Mouse (Mus musculus) heart, embryonic 14.5 days (tissue): ENCODE results near the gene Tbxas1. TPM values are rescaled to one million over a fixed set of nuclear protein-coding genes. Genes with fewer than 3 reads are reported as not detected.
A peak's percentile ranks its signal among the peaks of the same experiment; 100 is the strongest.

Experiments
- ATAC-seq: fragments of 200-750 bp; cut with Nextera tagmentation; 2 replicates; pipeline ENCODE4 v1.8.0; 2017; ENCODE audit warnings: low read depth, moderate TSS enrichment; ENCODE audit not compliant: insufficient number of reproducible peaks, insufficient read depth, low FRiP score
- H3K27ac ChIP-seq, 2 experiments: fragments of 200-500 bp in 1 of 2; fragments of 300-500 bp in 1 of 2; sonication (generic) in 1 of 2; replicated peaks in 1 of 2; 2 replicates each; pipeline ENCODE4 v1.5.1; 2012 to 2014; ENCODE audit warnings: low read depth in 2 of 2, low read length in 2 of 2, control low read depth in 1 of 2, mild to moderate bottlenecking in 1 of 2, mixed read lengths in 1 of 2; ENCODE audit not compliant: control insufficient read depth in 1 of 2, insufficient read depth in 1 of 2
- H3K27me3 ChIP-seq: fragments of 300-500 bp; sonication (generic); 2 replicates; pipeline ENCODE4 v1.6.1; 2014; ENCODE audit warnings: mild to moderate bottlenecking, low read length, control low read depth; ENCODE audit not compliant: control insufficient read depth, insufficient read depth
- H3K36me3 ChIP-seq: fragments of 300-500 bp; sonication (generic); 2 replicates; pipeline ENCODE4 v1.6.1; 2014; ENCODE audit warnings: mild to moderate bottlenecking, control low read depth, low read length, mixed read lengths; ENCODE audit not compliant: control insufficient read depth, insufficient read depth
- H3K4me1 ChIP-seq, 2 experiments: fragments of 200-500 bp in 1 of 2; fragments of 300-500 bp in 1 of 2; sonication (generic) in 1 of 2; 2 replicates each; pipeline ENCODE4 v1.6.1; 2012 to 2014; ENCODE audit warnings: low read length in 2 of 2, control low read depth in 1 of 2, mixed read lengths in 1 of 2; ENCODE audit not compliant: control insufficient read depth in 2 of 2, insufficient read depth in 2 of 2
- H3K4me2 ChIP-seq: fragments of 300-500 bp; sonication (generic); 2 replicates; pipeline ENCODE4 v1.6.1; 2014; ENCODE audit warnings: mild to moderate bottlenecking, low read length
- H3K4me3 ChIP-seq, 2 experiments: fragments of 200-500 bp in 1 of 2; fragments of 300-500 bp in 1 of 2; sonication (generic) in 1 of 2; 2 replicates each; pipeline ENCODE4 v1.5.1; 2012 to 2014; ENCODE audit warnings: low read length in 2 of 2, mild to moderate bottlenecking in 2 of 2, control low read depth in 1 of 2, low read depth in 1 of 2, moderate library complexity in 1 of 2; ENCODE audit not compliant: control insufficient read depth in 1 of 2, insufficient read depth in 1 of 2
- H3K9ac ChIP-seq: fragments of 300-500 bp; sonication (generic); 2 replicates; pipeline ENCODE4 v1.6.1; 2014; ENCODE audit warnings: mild to moderate bottlenecking, low read length
- H3K9me3 ChIP-seq: fragments of 300-500 bp; sonication (generic); 2 replicates; pipeline ENCODE4 v1.6.1; 2016; ENCODE audit warnings: low read length, control low read depth; ENCODE audit not compliant: control insufficient read depth
- WGBS: fragments of 180-500 bp; shearing (Covaris S2); extraction: QIAGEN DNeasy Blood & Tissue Kit; methylation state at CpG from one replicate; pipeline ENCODE4 v1.1.7; 2014; 5-methylcytosine and 5-hydroxymethylcytosine counted together
- polyA plus RNA-seq: library from polyadenylated mRNA; unstranded; fragments of >200 nt; fragmentation: Nextera tagmentation; extraction: Ambion mirVana; gene quantifications from 2 replicates; pipeline ENCODE4 v1.2.1, GENCODE M21; 2014

The Tbxas1 gene
- polyA plus RNA-seq, 1 experiment from 2014 or later: 1.5 TPM

DNA sequence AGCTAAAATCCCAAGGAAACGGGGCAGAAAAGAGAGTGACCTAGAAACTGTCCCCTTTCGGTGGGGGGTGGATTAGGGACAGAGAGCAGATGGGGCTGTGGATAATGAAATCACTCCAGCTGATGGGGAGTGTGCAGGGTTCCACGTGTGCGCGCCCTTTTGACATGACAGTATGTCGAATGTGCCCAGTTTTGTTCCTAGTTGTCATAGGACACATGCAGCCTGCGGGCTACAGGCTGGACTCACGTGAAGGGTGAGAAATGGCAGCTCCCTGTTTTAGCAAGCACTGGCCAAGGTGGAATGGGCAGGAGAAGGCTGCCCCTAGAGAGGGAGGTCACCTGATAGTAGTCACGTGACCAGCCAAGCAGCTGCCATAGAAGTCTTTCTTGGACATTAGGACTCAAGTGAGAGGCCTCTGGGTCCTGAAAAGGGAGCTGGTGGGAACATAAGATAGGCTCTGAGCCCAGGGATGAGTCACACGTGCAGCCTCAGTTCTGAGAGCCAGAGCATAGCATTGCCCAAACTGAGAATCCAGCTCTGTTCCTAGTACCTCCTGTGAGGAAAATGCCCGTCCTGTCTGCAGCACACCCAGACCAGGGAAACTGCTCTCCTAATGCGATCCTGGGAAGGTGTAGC lies 85.7 kb downstream of the Tbxas1 start:
- Histone ChIP-seq H3K4me1 (peaks cover 13 to 20% of the 10 kb centered on the region in 2 experiments), H3K4me3 (no peak overlapping the region), H3K27me3 (no peaks in the 10 kb centered on the region), H3K4me2 (peak overlapping the region; percentile 28; the same call in 1 of the 2 replicates), H3K27ac (peak overlapping the region; percentile 26 to 59; a peak in 1 of 4 replicates), H3K36me3 (no peaks in the 10 kb centered on the region), H3K9ac (no peak overlapping the region), H3K9me3 (no peaks in the 10 kb centered on the region)
- WGBS: 43% methylated on average over 12 of the region's 12 CpGs
- ATAC-seq: peak; percentile 69

DNA sequence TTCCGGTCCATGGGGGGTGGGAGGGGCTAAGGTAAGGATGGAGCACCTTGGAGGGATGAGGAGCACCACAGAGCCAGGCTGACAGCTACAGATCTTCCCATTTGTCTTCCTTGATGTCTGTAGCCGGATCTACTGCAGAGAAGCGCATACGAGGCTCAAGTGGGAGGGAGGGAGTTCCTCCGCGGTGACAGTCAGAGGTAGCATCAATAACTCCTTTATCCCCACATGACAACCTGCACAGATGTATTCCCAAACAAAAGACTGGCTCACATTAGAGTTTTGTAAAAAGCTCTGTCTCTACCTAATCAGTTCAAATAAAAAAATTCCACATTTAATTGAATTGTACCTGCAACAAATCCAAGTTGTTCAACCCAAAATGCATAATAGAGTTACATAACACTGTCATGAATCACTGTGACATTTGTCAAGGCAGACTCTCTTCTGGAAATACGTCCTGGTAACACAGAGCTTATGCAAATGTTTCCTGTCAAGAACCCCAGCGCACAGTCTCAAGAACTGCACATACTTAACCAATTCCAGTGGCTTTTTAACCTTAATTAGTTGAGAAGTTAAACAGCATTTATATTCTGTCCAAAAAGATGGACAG lies 86.3 kb downstream of the Tbxas1 start:
- no peaks in the 10 kb centered on the region for H3K9me3 ChIP-seq
- H3K4me1 ChIP-seq: peaks cover 13 to 20% of the 10 kb centered on the region in 2 experiments
- no peak overlapping the region for H3K9ac ChIP-seq
- 54% methylated on average over 8 of the region's 8 CpGs for WGBS
- no peak overlapping the region for H3K4me3 ChIP-seq
- H3K27me3 ChIP-seq: no peaks in the 10 kb centered on the region
- H3K4me2 ChIP-seq: 0 out of 2 replicates have a peak overlapping the region, but pooled peaks have one; percentile 28
- peak overlapping the region; percentile 26 to 59; a peak in 1 of 4 replicates for H3K27ac ChIP-seq
- no peaks in the 10 kb centered on the region for H3K36me3 ChIP-seq
- ATAC-seq: no peak

DNA sequence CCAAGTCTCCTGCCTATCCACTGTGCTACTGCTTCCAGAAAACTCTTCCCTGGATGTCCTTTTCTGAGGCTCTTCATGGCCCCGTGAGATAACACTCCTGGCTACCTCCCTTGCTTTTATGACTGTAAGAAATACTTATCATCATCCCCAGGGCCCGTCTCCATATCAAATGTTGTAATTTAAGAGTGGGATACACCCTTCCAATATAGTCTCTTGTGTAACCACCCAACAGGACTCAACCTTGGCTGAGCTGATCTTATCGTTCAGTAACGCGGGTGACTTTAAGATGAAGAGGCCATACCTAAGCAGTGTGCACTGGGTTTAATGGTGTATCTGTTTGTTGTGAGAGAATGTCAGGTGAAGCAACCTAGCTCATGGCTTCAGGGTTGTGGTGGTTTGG lies 91.6 kb downstream of the Tbxas1 start:
- no peaks in the 10 kb centered on the region for H3K9me3 ChIP-seq
- 84% methylated on average over 5 of the region's 5 CpGs for WGBS

DNA sequence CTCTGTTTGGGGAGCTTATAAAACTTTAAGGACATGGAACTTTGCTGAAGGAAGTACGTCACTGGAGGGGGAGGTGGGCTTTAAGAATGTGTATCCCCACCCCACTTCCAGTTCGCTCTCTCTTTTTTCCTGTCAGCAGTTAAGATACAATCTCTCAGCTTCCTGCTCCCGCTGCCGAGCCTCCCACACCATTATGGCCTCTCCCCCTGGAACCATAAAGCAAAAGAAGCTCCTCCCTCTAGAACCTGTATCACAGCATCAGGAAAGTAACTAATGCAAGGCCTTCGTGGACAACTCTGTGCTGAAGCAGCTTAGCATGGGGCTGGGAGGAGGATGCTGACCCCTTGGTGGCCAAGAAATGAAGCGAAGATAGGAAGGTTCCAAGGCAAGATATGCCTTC lies 92.1 kb downstream of the Tbxas1 start:
- H3K27ac ChIP-seq: no peak overlapping the region
- H3K9ac ChIP-seq: no peak overlapping the region
- no peaks in the 10 kb centered on the region for H3K9me3 ChIP-seq
- H3K4me3 ChIP-seq: no peak overlapping the region
- H3K4me2 ChIP-seq: no peak overlapping the region
- no peaks in the 10 kb centered on the region for H3K27me3 ChIP-seq
- H3K36me3 ChIP-seq: no peaks in the 10 kb centered on the region
- H3K4me1 ChIP-seq: no peaks in the 10 kb centered on the region
- 64% methylated on average over 6 of the region's 6 CpGs for WGBS
- no peak for ATAC-seq

More for the DNA sequence above, 91.6 kb downstream of the Tbxas1 start:
- Histone ChIP-seq H3K27ac (no peak overlapping the region), H3K4me1 (no peaks in the 10 kb centered on the region), H3K27me3 (no peaks in the 10 kb centered on the region), H3K4me2 (no peak overlapping the region), H3K9ac (no peak overlapping the region), H3K36me3 (no peaks in the 10 kb centered on the region), H3K4me3 (no peak overlapping the region)
- ATAC-seq: no peak

DNA sequence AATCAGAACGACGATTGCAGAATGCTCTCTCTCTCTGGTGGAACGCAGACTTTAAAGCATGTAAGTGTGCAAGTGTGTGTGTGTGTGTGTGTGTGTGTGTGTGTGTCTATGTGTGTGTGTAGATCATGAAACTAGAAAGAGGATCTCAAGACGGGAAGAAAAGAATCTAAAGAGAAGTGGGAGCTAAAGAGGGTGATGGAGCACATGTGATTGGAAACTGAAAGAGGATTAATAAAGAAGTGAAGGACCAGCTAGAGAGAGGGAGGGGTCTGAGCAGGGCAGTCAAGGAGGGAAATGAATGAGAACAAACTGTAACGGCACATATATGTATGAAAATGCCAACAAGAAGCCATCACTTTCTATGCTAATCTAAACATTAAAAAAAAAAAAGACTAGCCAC lies 92.8 kb downstream of the Tbxas1 start:
- Histone ChIP-seq H3K9me3 (no peaks in the 10 kb centered on the region), H3K36me3 (no peaks in the 10 kb centered on the region), H3K4me1 (no peaks in the 10 kb centered on the region), H3K27me3 (no peaks in the 10 kb centered on the region), H3K4me3 (no peak overlapping the region), H3K4me2 (no peak overlapping the region), H3K9ac (no peak overlapping the region), H3K27ac (no peak overlapping the region)
- WGBS: 82% methylated on average over 5 of the region's 5 CpGs
- no peak for ATAC-seq

DNA sequence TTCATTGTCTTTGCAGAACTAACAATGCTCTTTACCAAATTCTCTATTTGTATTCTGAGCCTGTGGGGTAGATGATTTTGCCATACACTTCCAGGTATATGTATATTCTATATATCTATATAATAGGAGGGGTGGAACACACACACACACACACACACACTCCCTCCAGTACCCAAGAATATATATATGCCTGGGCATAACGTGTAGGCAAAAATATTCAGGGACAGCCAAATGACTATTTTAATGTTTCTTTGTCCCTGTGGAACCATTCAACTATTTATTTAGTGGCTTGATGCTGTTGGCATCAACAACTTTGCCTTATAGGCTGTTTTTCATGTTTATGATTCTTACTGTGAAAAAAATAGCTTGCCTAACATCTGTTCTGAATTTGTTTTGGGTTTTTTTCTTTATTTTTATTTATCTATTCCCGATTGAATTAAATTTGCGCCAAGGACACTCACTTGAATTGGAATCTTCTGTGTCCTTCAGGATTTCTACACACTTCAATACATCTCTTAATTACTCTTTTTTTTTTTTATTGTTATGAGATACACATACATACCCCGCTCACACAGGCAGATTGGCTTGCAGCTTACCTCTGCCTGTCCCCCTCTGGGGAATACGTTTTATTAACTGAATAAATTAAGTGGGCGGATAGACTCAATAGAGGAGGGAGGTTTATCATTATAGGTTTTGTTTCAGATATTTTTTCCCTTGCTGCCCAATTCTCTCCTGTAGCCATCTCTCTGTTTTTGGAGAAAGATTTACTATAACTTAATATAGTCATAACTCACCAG lies 94.9 kb downstream of the Tbxas1 start:
- no peak overlapping the region for H3K4me2 ChIP-seq
- ATAC-seq: no peak

DNA sequence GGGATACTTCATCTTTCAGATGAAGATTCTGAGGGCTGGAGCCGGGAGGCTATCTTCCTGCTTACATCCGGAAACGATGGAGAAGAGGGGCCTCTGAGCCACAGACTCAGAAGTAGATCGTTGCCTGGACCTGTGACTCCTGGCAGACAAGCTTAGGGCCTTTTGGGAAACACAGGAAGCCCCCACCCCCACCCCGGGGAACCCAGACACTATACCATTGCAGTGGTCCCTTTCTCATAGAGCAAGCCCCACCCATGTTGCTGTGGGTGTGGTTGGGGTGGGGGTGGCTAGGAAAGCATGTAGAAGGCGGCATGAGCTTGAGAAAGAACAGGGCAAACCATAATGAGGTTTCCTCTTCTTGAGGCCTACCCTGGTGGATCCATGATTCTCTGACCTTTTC lies 95.6 kb downstream of the Tbxas1 start:
- no peak overlapping the region for H3K9ac ChIP-seq
- no peaks in the 10 kb centered on the region for H3K27me3 ChIP-seq
- no peaks in the 10 kb centered on the region for H3K4me1 ChIP-seq
- no peak for ATAC-seq
- no peak overlapping the region for H3K4me3 ChIP-seq
- no peaks in the 10 kb centered on the region for H3K36me3 ChIP-seq
- H3K9me3 ChIP-seq: no peaks in the 10 kb centered on the region
- H3K4me2 ChIP-seq: no peak overlapping the region
- no peak overlapping the region for H3K27ac ChIP-seq
- WGBS: 76% methylated on average over 6 of the region's 6 CpGs

More for the DNA sequence above, 94.9 kb downstream of the Tbxas1 start:
- WGBS: 83% methylated on average over 6 of the region's 6 CpGs
- Histone ChIP-seq H3K9ac (no peak overlapping the region), H3K36me3 (no peaks in the 10 kb centered on the region), H3K9me3 (no peaks in the 10 kb centered on the region), H3K4me1 (no peaks in the 10 kb centered on the region), H3K4me3 (no peak overlapping the region), H3K27ac (no peak overlapping the region), H3K27me3 (no peaks in the 10 kb centered on the region)
